Mouse (Mus musculus) lung, adult 2 months (tissue): ENCODE data around the gene Hbb-bs. TPM values are rescaled to one million over a fixed set of nuclear protein-coding genes. Genes with fewer than 3 reads are reported as not detected.
"Not testable (repeated sequence)": the region's sequence is repeated elsewhere in the genome, so short reads cannot be mapped to it uniquely, and the experiment has no call there.

Source experiments
- DNase-seq: peaks from one replicate; pipeline ENCODE4 v3.0.0; 2022
- H3K4me1 ChIP-seq: fragments of 200-500 bp; 2 replicates; pipeline ENCODE4 v1.6.1; 2011; ENCODE audit warnings: low read length; ENCODE audit not compliant: control insufficient read depth, insufficient read depth
- H3K4me3 ChIP-seq: fragments of 200-500 bp; replicated peaks from 2 replicates; pipeline ENCODE3; 2011; ENCODE audit warnings: low read depth, mild to moderate bottlenecking, control low read depth, low read length; ENCODE audit errors: extremely low read depth
- CTCF ChIP-seq: fragments of 200-500 bp; IDR thresholded peaks from 2 replicates; pipeline ENCODE4 v1.5.1; 2011; ENCODE audit warnings: mild to moderate bottlenecking, low read length, control low read depth; ENCODE audit not compliant: insufficient read depth
- POLR2A ChIP-seq: fragments of 200-500 bp; IDR thresholded peaks from 2 replicates; pipeline ENCODE4 v1.6.1; 2011; ENCODE audit warnings: low read depth, mild to moderate bottlenecking, control low read depth, low read length, borderline replicate concordance; ENCODE audit errors: extremely low read depth
- WGBS: fragments of 180-500 bp; shearing (Covaris S2); methylation state at CpG from one replicate; pipeline ENCODE4 v1.1.7; 2018; 5-methylcytosine and 5-hydroxymethylcytosine counted together
- polyA plus RNA-seq: library from polyadenylated mRNA; depleted of rRNA; stranded (reverse); fragments of >200 nt; gene quantifications from 2 replicates; pipeline ENCODE4 v1.2.3, GENCODE M21; 2012

Gene Hbb-bs
- polyA plus RNA-seq, 1 experiment, result 9,354 TPM

DNA sequence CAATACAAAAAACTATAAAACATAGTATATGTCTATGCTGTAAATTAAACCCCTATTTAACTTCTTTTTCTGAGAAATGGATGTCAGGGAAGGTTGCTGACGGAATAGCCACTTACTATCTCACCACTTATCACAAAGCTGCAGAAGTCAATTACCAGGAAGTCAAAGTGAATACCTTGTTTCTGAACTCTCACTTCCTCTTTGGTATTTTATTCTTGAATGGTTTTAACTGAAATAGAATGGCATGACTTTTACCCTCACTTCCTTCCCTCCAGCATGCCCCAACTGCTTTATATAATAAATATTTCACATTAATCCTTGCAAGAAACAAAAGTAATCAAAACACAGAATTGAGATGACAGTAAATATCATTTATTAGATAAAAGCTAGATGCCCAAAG is 15.7 kb downstream of the Hbb-bs start:
- 23% methylated on average over 1 of the region's 1 CpGs for WGBS
- Histone ChIP-seq H3K4me1 (no peaks in the 10 kb centered on the region), H3K4me3 (no peak overlapping the region)
- DNase-seq, result no peak
- TF ChIP-seq POLR2A (no peak), CTCF (no peak)

DNA sequence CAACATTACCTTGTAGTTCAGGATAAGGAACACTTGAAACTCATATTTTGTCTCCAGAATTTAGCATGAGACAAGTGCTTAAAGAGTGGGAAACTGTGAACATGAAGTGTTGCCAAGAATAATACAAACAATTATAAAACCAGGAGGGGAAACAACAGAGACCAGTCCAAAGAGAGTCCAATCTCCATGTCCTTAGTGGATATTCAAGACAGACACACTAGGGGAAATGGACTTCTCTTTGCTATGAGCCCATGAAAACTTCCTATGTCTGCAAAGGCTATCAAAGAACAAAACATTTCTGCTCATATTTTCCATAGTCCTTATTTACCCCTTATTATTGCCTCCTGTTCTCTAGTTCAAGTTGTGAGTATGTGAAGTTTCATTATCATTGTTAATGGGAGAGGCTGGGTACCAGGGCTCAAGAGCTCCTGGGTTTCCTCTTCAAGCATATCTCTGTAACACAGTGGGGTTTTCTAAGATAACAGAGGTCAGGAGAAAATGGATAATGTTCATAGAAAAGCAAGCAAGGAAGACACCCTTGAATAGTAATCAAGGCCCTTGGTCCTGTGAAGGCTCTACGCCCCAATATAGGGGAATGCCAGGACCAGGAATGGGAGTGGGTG is 16.6 kb downstream of the Hbb-bs start:
- H3K4me3 ChIP-seq, result no peak overlapping the region
- TF ChIP-seq CTCF (no peak), POLR2A (no peak)
- no peaks in the 10 kb centered on the region for H3K4me1 ChIP-seq
- whole genome bisulfite sequencing, result 78% methylated on average over 1 of the region's 1 CpGs
- no peak for DNase-seq

DNA sequence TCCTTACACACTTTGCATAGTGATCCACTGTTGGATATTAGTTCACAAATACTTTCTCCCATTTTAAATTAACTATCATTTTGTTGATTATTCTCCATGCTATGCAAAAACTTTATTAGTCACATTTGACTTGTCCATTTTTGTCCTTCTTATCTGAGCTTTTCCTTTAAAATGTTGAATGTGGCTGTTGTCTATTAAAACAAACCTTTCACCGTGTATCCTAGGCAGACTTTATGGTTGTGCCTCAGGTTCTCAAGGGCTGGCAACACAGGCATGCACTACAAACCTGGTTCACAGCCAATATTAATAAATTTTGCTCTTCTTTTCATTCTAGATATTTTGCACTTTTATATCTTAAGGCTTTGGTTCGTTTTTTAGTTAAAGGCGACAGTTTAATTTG is 17.1 kb downstream of the Hbb-bs start:
- WGBS, result 70% methylated on average over 3 of the region's 3 CpGs
- TF ChIP-seq CTCF (no peak), POLR2A (no peak)
- Histone ChIP-seq H3K4me3 (no peak overlapping the region), H3K4me1 (no peaks in the 10 kb centered on the region)
- DNase-seq, result no peak

- H3K4me3 ChIP-seq, result no peak overlapping the region
- 81% methylated on average over 1 of the region's 1 CpGs for WGBS
- no peak for TF ChIP-seq CTCF
- no peak for TF ChIP-seq POLR2A
- no peaks in the 10 kb centered on the region for H3K4me1 ChIP-seq
- DNase-seq, result no peak
Measured at GRCm38 (mm10) chr7:103810296-103810695, 17.6 kb downstream of the Hbb-bs start.

- WGBS, result 53% methylated on average over 1 of the region's 1 CpGs
- TF ChIP-seq CTCF, result no peak
Measured at GRCm38 (mm10) chr7:103809801-103810155, 18.1 kb downstream of the Hbb-bs start.

GRCm38 (mm10) chr7:103808971-103809800 is 18.7 kb downstream of the Hbb-bs start:
- TF ChIP-seq CTCF (no peak), POLR2A (no peak)
- WGBS, result 31% methylated on average over 5 of the region's 5 CpGs
- DNase-seq, result no peak
- Histone ChIP-seq H3K4me3 (no peak overlapping the region), H3K4me1 (no peaks in the 10 kb centered on the region)

More at GRCm38 (mm10) chr7:103809801-103810155, 18.1 kb downstream of the Hbb-bs start:
- Histone ChIP-seq H3K4me1 (no peaks in the 10 kb centered on the region), H3K4me3 (no peak overlapping the region)
- no peak for DNase-seq

DNA sequence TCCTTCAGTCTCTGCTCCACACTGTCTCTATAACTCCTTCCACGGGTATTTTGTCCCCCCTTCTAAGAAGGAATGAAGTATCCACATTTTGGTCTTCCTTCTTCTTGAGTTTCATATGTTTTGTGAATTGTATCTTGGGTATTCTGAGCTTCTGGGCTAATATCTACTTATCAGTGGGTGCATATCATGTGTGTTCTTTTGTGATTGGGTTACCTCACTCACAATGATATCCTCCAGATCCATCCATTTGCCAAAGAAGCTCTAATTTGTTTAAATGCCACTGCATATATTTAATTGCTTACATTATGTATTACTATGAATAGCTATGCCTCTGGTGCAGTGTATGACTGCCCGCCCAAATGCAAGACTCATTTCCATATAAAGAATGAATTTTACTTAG is 19.8 kb downstream of the Hbb-bs start:
- H3K4me3 ChIP-seq, DNase-seq, H3K4me1 ChIP-seq: not testable (repeated sequence)
- 62% methylated on average over 2 of the region's 2 CpGs for WGBS

GRCm38 (mm10) chr7:103806856-103807255 is 21.0 kb downstream of the Hbb-bs start:
- 56% methylated on average over 1 of the region's 1 CpGs for WGBS
- Histone ChIP-seq H3K4me3 (no peak overlapping the region), H3K4me1 (no peaks in the 10 kb centered on the region)
- TF ChIP-seq CTCF, result no peak
- no peak for TF ChIP-seq POLR2A
- DNase-seq, result no peak

- DNase-seq, result no peak
- WGBS, result 24% methylated on average over 4 of the region's 4 CpGs
- TF ChIP-seq CTCF (no peak), POLR2A (no peak)
- Histone ChIP-seq H3K4me3 (no peak overlapping the region), H3K4me1 (no peaks in the 10 kb centered on the region)
Measured at GRCm38 (mm10) chr7:103792669-103793388, 35.1 kb downstream of the Hbb-bs start.

DNA sequence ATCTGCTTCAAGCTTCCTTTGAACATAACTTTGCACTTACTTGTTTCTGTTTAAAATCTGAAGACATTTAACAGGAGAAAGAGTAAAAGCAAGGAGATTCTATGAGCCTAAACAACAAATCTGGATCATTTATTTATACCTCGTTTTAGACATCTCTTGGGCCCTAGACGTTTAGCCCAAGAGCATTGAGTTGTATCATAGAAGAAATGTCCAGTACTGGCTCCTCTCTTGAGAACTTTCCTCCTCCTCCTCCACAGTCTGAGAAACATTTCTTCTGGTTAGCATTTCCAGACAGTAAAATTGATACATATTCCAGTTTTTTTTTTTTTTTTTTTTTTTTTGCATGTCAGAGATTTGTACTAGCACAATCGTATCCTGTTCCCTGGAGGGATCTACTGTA is 36.2 kb downstream of the Hbb-bs start, which contains the start of gene Olfr67:
TSS of gene Olfr67 (minus strand) at position 101 of the 400 bp plus-strand sequence.
- TF ChIP-seq POLR2A (no peak), CTCF (no peak)
- Histone ChIP-seq H3K4me3 (no peak within 1 kb of the TSS), H3K4me1 (no peaks in the 10 kb centered on the region)
- WGBS, result 67% methylated on average over 3 of the region's 3 CpGs
- DNase-seq, result no peak
